Mouse (Mus musculus): ENCODE measurements around the gene Creb3l2.
"Not testable (repeated sequence)": the region's sequence is repeated elsewhere in the genome, so short reads cannot be mapped to it uniquely, and the experiment has no call there.

- not testable (repeated sequence) for TF ChIP-seq CTCF (IDR thresholded peaks at IDR 0.05; ENCODE audit: low read depth, low read length); POLR2A (IDR thresholded peaks at IDR 0.05; ENCODE audit: borderline replicate concordance, low read depth, low read length)
Measured at GRCm38 (mm10) chr6:37459656-37460055, 17.7 kb upstream of the Creb3l2 start.
